Mouse (Mus musculus): Measurements from ENCODE around the gene Loxl3.

Gene Loxl3

DNA sequence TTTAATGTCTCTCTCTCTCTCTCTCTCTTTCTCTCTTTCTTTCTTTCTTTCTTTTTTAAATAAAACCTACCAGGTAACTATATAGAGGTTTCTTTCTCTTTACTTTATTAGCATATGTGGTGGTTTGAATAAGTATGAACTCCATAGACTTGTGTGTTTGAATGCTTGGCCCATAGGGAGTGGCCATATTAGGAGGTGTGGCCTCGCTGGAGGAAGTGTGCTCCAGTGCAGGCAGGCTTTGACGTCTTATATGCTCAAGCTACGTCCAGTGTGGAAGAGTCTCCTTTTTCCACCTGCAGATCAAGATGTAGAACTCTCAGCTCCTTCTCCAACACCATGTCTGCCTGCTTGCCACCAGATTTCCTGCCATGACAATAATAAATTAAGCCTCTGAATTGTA lies 14.9 kb upstream of the Loxl3 start:
- DNase-seq: no peak

DNA sequence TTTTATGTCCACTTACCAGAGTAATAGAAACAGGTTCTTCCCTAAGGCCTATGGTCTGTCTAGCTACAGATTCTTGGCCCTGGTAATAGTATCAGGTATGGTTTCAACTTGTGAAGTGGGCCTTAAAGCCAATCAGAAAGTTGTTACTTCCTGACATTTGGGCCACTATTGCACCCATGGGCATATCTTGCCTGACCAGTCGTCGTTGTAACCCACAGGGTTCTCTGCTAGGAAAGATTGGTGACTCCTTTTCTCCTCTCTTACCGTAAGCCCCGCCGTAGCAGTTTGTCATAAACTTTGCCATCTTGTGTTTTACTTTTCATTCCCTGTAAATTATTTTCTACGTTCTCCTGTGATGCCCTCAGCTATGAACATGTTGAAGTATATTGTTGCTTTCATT lies 13.9 kb upstream of the Loxl3 start:
- DNase-seq: no peak

DNA sequence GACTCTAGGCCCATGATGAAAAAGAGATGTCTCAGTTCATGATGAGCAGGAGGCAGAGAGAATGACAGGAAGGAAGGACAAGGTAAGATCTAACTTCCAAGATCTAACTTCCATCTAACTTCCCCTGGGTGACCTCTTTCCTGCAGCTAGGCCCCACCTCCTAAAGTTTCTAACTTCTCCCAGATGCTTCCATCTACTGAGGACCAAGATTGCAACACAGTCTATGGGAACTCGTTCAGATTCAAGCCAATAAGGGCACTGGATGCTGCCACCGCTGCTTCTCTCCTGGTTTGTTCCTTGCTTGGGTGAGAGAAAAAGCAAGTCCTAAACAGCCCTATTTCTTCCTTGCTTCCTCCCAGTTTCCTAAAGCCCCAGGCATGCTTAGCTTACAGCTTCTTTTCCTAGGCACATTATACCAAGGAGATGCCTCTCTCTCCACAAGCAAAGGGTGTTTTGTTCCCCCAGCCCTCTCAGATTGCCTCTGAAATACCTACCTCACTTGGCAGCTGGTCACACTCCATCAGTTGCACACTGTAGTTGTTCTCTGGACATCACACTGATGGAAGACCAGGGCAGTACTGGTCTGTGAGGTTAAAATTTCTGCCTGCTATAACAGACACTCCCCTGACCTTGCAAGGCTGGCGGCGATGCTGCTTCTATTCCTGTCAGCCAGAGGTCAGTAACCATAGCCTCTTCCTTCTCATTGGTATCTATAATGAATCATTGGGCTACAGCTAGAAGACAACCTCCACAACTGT lies 13.0 kb upstream of the Loxl3 start:
- DNase-seq: no peak

DNA sequence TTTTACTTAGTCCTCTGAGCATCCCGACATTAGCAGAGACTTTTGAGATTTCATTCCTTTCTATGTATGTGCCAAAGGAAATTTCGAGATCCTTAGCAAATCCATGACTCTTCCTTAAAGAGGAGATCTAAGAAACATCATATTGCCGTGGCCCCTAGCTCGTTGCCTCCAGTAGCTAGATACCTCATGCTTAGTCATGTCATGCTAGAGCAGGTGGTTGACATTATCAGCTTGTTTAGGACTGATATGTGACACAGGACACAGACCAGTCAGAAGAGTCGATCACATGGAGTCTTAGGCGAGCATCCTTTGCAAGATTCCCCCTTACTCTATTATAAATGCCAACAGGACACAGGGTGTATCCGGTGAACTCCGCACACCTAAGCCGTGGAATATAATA lies 11.0 kb upstream of the Loxl3 start:
- no peak for DNase-seq

DNA sequence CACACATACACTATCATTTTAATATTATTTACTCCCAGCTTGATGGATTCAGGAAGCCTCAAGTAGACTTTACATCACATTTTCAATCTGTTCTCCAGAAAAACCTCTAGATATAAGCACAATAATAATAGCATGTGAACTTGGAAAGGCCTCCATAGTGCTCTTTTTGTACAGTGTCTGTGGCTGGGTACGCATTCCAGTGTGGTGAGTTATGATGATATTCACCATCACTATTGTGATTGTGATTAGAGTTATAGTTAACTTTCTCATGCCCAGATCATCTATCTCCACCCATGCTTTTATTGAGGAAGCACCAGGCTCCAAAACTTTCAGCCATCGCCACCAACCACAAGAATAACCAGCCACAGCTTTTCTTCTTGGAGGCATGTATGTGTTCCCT lies 10.2 kb upstream of the Loxl3 start:
- no peak for DNase-seq

DNA sequence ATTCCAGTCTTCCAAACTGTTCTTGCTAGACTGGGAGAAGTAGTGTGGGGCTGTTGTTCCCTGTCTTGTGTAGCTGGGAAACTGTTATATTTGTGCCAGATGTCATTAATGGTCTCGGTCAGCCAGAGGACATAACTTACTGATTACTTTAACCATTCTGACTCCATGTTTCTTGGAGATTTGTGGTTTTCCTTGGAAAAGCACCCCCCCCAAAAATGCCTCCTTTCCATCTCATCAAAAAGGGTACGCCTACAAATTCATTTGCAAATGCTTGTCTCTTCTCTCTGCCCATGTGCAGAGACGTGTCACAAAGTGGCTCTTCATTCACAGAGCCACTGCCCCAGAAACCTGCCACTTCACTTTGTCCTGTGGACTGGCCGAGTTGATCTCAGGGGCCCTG lies 9.6 kb upstream of the Loxl3 start:
- DNase-seq: no peak

DNA sequence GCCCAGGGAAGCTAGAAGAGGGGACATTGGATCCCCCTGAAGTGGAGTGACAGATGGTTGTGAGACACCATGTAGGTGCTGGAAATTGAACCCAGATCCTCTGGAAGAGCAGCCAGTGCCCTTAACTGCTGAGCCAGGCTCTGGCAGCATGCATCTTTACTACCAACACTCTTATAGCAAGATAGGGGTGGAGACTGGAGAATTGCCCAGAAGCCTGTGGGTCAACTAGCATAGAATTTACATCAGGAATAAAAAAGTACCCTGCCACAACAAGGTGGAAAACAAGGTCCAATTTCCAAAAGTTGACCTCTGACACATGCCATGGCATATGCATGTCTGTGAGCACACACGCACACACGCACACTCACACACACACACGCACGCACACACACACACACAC lies 8.8 kb upstream of the Loxl3 start:
- DNase-seq: no peak

DNA sequence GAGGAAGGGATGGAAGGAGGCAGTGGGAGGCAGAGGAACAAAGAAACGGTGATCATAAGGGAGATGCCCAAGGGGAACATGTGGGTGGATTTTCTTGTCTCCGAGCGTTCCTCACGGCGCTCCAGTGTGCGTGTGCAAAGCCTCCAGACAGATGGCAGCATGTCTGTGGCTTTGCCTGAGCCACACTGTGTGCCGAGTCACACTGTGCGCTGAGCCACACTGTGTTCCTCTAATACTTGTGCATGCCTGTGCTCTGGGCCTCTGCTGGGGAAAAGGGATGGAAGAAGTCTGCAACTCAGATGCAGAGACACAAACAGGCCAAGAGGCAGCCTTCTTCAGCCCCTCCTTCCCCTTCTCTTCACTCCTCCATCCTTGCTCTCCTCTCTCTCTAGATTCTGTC lies 6.7 kb upstream of the Loxl3 start:
- DNase-seq: no peak

DNA sequence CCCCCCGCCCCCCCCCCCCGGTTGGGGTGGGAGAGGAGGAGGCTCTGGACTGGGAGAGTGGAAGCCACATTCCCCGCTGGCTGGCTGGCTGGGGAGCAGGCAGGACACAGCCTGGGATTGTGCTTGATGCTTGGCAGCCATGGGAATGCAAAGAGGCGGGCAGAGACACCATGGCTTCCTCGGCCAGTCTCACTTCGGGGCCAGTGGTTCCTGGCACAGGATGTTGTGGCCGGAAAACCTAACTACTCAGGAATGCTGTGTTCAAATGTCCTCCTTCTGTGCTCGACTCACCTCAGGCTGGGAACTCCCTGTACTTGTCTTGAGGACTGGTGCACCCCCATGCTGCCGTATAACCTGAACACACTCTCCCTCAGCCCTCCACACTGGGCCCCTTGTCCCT lies 6.3 kb upstream of the Loxl3 start:
- no peak for DNase-seq

DNA sequence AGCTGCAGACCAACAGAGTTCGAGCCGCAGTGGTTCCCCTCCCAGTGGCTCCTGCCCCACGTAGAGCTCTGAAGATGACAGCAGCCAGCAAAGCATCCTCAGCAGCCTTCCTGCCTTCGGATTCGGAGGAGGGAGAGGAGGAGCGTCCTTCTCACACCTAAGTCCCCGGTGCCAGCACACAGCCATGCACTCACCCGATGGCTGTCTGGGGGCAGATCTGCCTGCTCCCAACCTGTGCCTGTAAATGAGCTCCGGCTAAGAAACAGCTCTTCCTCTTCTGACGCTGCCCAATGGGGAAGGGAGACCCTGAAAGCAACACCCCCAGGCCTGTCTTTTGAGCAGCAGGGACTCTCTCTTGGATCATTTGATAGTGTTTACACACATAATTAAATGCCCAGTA lies 4.2 kb upstream of the Loxl3 start:
- no peak for DNase-seq

DNA sequence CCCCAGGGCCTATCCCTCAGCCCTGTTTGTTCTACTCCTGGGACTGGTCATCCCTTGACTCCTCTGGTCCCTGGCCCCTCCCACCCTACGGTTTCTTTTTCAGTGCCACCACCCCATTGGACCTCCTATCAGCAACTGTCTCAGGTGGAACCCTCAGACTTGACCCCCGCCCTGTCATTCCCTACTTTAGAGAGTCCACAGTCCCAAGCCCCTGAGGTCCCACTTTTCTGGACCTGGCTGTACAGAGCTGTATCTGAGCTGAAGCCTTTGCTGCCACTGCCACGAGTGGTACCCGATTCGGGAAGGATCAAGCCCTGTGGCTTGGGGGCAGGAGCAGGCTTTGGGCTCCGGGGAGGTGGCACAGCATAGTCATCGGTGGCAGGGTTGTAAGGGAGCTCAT lies 2.9 kb upstream of the Loxl3 start:
- no peak for DNase-seq

DNA sequence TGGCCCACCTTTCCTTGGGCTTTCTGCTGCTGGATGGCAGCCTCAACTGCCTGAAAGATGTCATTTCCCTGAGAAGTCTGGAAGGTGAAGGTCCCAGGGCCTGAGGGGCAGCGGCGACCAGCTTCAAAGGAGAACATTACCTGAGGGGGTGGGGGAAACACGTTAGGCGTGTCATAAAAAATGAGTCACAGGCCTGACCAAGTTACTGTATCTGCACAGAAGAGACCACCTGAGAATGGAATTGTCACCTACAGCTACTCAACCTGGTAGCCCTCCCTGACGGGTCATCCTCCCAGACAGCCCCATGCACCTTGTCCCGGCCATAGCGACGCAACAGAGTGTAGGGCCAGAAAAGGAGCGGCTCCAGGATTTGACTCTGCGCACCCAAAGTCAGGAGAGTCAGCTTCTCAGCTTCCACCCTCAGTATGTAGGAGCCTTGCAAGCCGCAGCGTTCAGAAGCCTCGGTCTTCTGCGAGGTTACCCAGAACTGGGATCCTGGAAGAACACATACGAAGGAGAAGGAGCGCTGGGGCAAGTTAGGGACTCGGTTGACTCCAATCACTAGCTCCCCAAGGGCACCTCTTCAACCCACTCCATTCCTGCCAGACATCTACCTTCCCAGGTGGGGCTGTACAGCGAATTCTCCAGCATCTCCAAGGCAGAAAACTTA lies 1.9 kb upstream of the Loxl3 start:
- DNase-seq: no peak

DNA sequence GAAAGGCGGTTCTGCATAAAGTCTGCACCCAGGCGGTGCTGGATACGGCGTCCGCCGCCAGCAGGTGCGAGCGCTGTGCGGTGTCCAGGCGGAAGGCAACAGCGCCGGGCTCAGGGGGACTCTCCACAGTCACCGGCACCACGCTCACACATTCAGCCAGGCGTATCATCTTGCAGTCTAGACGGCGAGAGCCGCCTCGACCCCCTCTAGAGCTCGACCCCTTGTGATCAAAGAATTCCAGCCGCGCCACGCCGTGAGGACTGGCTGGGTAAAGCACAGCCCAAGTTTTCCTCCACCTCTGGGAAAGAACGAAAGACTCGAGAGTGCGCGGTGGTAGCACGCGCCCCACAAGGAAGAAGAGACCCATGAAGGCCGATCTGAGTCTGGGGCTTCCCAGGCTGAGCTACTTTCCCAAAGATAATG lies 1.2 kb upstream of the Loxl3 start:
- DNase-seq: peak; percentile 71

DNA sequence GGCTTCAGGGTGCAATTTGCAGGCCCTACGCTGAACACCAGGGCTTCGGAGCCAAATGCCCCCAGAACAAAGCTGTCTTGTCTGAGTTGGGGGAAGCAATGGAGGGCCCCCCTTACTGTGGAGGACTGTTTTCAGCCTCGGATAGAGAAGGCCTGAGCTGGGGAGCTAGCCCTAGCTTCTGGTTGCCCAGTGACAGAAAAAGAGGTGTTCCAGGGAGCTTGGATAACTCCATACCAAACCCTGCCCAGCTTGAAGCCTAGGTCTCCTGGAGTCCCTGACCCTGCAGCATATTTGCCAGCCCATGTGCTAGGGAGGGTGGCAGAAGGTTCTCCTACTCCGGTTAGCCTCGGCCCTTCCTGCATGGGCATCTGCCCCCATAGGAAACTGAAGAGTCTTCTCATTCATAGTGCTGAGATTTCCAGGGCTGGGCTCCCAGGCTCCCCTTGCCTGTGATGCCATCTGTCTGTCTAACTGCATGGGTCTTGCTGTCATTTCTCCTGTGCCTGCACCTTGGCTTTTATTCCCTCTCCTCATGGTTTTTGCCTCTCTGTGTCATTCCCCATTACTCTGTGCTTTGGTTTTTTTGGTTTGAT lies 586 bp downstream of the Loxl3 start:
- DNase-seq: no peak

DNA sequence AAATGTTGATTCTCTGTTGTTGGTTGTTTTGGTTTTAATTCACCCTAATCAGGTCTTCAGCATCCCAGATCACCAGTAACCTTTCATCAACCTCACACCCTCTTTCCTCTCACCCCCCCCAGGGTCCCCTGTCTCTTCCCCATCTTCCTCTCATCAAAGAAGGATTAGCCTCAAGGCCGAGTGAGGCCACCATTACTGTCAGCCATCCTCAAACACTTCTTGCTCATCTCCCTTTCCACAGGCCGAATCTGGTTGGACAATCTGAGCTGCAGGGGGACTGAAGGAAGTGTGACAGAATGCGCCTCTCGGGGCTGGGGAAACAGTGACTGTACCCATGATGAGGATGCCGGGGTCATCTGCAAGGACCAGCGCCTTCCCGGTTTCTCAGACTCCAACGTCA lies 3.2 kb downstream of the Loxl3 start:
- DNase-seq: no peak

DNA sequence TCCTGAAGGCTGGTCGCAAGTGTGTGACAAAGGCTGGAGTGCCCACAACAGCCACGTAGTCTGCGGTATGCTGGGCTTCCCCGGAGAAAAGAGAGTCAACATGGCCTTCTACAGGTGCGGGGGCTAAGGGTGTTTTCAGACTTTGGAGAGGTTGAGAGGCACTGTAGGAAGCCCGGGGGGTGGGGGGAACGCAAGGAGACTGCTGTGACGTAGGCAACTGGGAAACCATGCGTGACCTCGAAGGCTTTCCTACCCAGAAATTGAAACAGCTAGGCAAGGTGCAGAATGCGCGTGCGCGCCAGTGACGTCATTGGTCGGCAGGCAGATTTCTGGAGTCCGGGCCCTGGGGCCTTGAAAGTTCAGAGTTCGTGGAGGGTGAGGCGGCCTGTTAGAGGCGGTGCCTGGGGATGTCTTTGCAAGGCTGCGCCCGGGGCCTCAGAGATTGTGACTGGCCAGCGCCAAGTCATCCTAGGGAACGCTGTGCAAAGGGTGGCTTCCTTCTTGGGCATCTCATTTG lies 4.6 kb downstream of the Loxl3 start:
- peak; percentile 87 for DNase-seq

DNA sequence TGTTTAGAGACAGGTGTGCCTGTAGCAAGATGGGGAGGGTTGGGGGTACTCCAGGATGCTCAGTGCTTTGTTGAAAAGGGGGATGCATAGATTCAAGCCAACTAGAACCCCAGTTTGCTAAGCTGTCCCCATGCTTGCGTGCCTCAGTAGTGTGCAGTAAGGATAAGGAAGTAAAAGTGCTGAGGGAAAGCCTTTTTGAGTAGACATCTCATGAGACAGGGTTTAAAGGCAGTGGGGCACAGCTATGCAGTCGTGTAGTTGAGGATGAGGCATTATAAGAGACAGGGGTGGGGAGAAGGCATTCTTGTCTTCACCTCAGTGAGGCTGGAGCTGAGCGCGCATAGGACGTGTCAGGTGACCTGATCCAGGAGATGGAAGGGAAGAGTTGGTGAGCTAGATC lies 6.6 kb downstream of the Loxl3 start:
- DNase-seq: no peak

DNA sequence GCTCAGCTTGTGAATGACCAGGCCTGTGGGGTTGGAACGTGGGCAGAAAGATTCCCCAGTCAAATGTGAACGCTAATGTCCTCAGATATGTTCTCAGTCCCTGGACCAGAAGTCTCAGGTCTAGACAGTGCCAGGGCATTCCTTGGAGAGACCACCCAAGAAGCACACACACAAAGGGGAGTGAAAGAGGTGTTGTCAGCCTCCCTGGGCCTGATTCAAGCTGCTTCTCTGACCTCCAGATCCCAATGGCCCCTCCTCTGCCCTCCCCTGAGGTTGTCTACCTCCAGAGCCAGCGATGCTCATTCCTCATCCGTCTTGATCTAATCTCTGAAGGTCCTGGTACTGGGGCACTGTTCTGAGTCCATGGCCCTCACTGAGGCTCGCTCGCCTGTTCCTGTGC lies 9.6 kb downstream of the Loxl3 start:
- DNase-seq: no peak

DNA sequence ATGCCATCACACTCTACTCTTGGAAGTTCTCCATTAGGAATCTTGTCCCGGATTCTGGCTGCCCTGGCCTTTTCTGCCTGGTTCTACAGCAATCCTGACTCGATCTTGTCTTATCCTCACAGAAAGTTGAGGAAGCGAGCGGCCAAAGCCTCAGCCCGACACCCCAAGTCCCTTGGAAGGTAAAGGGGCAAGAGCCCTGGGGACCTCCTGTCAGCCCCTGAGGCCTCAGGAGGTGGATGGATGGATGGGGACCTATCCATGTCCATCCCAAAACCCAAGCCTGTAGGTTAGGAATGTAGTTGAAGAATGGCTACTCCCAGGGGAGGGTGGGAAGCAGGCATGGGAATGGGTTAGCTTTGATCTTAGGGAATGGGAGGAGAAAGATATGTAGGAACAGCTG lies 10.0 kb downstream of the Loxl3 start:
- no peak for DNase-seq

DNA sequence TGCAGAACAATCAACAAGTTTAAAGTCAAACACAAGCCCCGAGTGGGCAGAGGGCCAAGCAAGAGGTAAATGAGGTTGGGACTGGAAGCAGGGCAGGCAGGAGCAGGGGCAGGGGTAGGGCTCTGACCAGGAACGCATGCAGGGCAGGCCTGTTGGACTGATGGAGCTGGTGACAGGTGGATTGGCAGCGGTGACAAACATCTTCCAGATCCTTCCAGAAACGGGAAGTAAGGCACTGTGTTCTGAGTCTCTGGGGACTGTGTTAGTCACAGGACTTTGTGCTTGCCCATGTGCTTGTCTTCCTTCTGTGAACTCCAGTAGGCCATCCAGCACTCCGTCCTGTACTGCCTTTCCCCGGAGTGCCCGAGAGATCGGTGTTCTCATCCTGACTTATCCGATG lies 10.8 kb downstream of the Loxl3 start:
- DNase-seq: no peak

DNA sequence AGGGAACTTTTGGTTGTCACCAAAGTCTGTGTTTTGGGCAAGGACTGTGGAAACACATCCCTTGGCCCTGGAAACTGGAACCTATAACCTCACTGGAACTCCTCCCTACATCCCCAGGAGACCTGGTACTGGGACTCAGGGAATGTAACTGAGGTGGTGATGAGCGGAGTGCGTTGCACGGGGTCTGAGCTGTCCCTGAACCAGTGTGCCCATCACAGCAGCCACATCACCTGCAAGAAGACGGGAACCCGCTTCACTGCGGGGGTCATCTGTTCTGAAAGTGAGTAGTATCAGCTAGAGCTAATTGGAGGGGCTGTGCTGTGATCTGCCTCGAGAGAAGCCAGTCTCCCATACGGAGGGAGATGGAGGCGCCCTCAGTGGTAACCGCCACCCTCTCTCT lies 15.4 kb downstream of the Loxl3 start:
- DNase-seq: no peak

DNA sequence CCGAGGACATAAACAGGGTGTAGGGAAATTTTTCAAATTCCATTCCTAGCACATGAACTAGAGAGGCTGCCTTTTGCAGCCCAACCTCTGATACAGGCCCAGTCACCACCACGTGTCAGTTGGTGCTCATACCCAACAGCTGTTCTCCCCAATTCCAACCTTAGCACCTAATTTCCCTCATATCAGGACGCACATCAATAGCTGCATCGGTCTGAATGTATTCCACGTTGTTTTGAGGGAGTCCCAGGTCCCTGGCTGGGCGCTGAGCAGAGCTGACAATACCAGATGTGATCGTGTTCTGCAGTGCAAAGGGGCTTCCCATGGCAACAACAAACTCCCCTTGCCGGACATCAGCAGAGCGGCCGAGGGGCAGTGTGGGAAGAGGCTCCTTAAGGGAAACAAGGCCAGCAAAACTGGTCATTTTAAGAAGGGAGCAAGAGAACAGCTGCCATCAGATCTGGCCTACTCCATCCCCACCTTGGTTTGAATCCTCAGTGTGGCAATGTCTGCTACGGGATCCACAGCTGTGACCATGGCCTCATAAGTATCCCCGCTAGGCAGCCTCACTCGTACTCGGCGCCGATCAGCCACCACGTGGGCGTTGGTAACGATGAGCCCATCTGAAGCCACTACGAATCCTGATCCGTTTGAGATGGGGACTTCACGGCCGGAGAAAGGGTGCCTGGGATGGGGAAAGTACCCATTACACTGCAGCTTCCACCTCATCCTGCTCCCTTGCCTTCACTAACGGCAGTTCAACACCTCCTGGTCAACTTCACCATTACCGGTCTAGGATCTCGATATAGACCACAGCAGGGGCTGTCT lies 19.4 kb downstream of the Loxl3 start:
- DNase-seq: peak; percentile 54

DNA sequence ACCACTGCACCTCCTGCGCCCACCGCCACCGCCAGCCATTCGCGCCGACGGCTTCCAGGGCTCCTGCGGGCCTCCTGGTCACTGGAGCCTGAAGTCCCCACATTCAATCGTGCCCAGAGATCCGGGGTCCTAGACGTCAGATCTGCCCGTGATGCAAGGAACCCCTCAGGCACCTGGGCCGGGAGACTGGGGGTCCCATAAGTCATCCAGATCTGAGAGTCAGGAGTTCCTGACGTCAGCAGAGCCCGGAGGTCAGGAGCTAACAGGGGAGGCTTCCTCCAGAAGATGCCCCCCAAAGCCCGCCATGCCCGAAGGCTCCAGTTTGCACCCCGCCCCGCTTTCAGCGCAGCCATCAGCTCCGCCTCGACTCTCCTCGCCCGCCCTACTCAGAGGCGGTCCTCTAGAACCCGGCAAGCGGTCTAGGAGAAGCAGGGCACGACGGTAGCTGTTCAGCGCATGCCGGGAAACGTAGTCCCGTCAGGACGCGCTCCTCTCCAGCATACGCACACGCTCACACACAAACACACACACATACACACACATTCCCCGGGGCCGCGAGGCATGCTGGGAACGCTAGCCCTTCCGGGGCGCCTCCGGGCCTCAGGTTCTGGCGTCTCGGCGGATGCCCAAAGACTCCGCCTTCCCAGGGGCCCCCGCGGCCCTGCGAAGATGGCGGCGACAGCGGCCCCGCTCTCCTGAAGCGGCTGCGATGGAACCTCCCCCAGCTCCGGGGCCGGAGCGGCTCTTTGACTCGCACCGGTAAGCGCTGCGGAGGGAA lies 20.3 kb downstream of the Loxl3 start, which contains the start of gene Aup1:
TSS of gene Aup1 (plus strand) at position 448 of the 778 bp plus-strand sequence.
- peak; percentile 100 for DNase-seq
